11 mouse cellular contexts compared by ENCODE assay signal in genomic region chr1:193988970-193989904, GRCm38 (mm10).
DNase-seq lines count a peak whose midpoint lies in the region; ATAC-seq and TF ChIP-seq lines count a peak whose summit lies in the region.
"Had no signal": no experiment of that assay in that cellular context is flagged by ENCODE, and none has a peak within 500 bp of the region (broad histone marks: within the 10 kb centered on the region; RNA-seq: fewer than 3 reads in every experiment).

No protein-coding gene starts in this region.

- no peak for TF ChIP-seq CTCF in forebrain, postnatal 0 days (IDR thresholded peaks at IDR 0.05; ENCODE audit: low read depth)

- no peaks in the 10 kb centered on the region for H3K9me3 ChIP-seq in forebrain, postnatal 0 days (ENCODE audit: low read length)
- no peaks in the 10 kb centered on the region for H3K9me3 ChIP-seq in neural tube, embryonic 14.5 days (ENCODE audit: control insufficient read depth, low read length)

- peaks cover 4% of the 10 kb centered on the region; the same call in 1 of the 2 replicates for H3K4me1 ChIP-seq in forebrain, postnatal 0 days (ENCODE audit: insufficient read depth)
- H3K4me1 ChIP-seq in neural tube, embryonic 14.5 days (ENCODE audit: control insufficient read depth, insufficient read depth, low read length), result peaks cover 16% of the 10 kb centered on the region

- peak; percentile 17 to 19 for DNase-seq in kidney, postnatal 4 days
- no peak for DNase-seq in kidney, adult 9 months
- peak; percentile 25 for DNase-seq in forebrain, postnatal 0 days
- peak; percentile 3 for DNase-seq in lung, postnatal 36 days
- no peak for DNase-seq in urinary bladder, postnatal 10 days (ENCODE audit: low spot score)
- no peak for DNase-seq in gastrocnemius, postnatal 10 days
- no peak for DNase-seq in right cerebral cortex, postnatal 10 days (ENCODE audit: low spot score in 2 of 2)
- DNase-seq: gastrocnemius, adult 2 months; thymus, postnatal 25 days had no signal

- H3K27me3 ChIP-seq in forebrain, postnatal 0 days (ENCODE audit: insufficient read depth, low read length), result no peaks in the 10 kb centered on the region
- H3K27me3 ChIP-seq in neural tube, embryonic 14.5 days (ENCODE audit: control insufficient read depth, insufficient read depth, low read length), result no peaks in the 10 kb centered on the region

- 16% methylated on average over 17 of the region's 17 CpGs for WGBS in forebrain, postnatal 0 days
- 6% methylated on average over 17 of the region's 17 CpGs for WGBS in neural tube, embryonic 14.5 days

- H3K4me3 ChIP-seq in forebrain, postnatal 0 days (ENCODE audit: low read depth, low read length), result no peak overlapping the region
- H3K4me3 ChIP-seq in neural tube, embryonic 14.5 days (ENCODE audit: low read depth, low read length), result no peak overlapping the region
- H3K4me3 ChIP-seq: gastrocnemius, adult 2 months had no signal

- peak; percentile 54; the same call in 1 of the 2 replicates for ATAC-seq in forebrain, postnatal 0 days
- peak; percentile 88 for ATAC-seq in neural tube, embryonic 14.5 days (ENCODE audit: low read depth)

- 0 out of 2 replicates have a peak overlapping the region, but pooled peaks have one; percentile 4 for H3K9ac ChIP-seq in forebrain, postnatal 0 days
- H3K9ac ChIP-seq in neural tube, embryonic 14.5 days (replicated peaks; ENCODE audit: low read depth, low read length), result no peak overlapping the region; the same call in 1 of the 2 replicates
- H3K9ac ChIP-seq: liver, embryonic 14.5 days had no signal

- H3K27ac ChIP-seq in forebrain, postnatal 0 days (ENCODE audit: low read depth, low read length), result 0 out of 2 replicates have a peak overlapping the region, but pooled peaks have one; percentile 15
- H3K27ac ChIP-seq in neural tube, embryonic 14.5 days (ENCODE audit: low read depth, low read length), result peak overlapping the region; percentile 83
- H3K27ac ChIP-seq: gastrocnemius, adult 2 months; liver, embryonic 14.5 days had no signal

- no peaks in the 10 kb centered on the region for H3K36me3 ChIP-seq in forebrain, postnatal 0 days (ENCODE audit: insufficient read depth)
- H3K36me3 ChIP-seq in neural tube, embryonic 14.5 days (ENCODE audit: control insufficient read depth, insufficient read depth, low read length), result no peaks in the 10 kb centered on the region

- H3K4me2 ChIP-seq in forebrain, postnatal 0 days (ENCODE audit: low read depth), result peak overlapping the region; percentile 23
- H3K4me2 ChIP-seq in neural tube, embryonic 14.5 days (ENCODE audit: low read depth, low read length), result peak overlapping the region; percentile 29

Comparison
In these comparisons a context has a peak if more than half of its experiments do, and no peak if none do; other contexts are left out.
1. DNase-seq: peak in kidney, postnatal 4 days (2 of 2), forebrain, postnatal 0 days (single experiment) and lung, postnatal 36 days (single experiment); none in kidney, adult 9 months (single experiment), urinary bladder, postnatal 10 days (single experiment), gastrocnemius, postnatal 10 days (single experiment) and right cerebral cortex, postnatal 10 days (0 of 2).